Mouse (Mus musculus) cerebellum, adult 11 months (tissue): ENCODE data around the gene Prlh.

Source experiments
- DNase-seq: peaks from one replicate; pipeline ENCODE4 v3.0.0; 2022

The Prlh gene

GRCm38 (mm10) chr1:90956245-90957096, 3.6 kb downstream of the Prlh start:
- peak; percentile 39 for DNase-seq

GRCm38 (mm10) chr1:90962526-90962925, 9.6 kb downstream of the Prlh start:
- no peak for DNase-seq

GRCm38 (mm10) chr1:90962994-90963393, 10.1 kb downstream of the Prlh start:
- no peak for DNase-seq

DNA sequence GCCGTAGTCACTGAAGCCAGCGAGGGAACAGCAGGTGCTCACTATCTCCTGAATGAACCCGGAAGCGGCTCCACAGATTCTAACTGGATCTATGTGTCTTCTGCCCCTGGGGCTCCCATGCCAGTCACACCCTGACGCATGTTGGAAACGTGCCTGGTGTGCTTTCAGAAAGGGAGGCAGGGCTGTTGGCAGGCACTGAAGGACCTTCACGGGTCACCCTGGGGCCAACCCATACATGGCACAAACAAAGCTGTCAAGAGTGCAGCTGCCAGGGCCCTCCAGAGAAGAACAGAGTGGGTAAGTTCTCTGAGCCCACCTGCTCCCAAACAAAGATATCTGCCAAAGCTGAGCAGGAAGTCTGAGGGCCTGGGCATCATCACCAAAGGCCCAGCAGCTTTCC, 14.7 kb downstream of the Prlh start:
- no peak for DNase-seq

- DNase-seq = no peak
Observed at GRCm38 (mm10) chr1:90968649-90969048, 15.7 kb downstream of the Prlh start.

- no peak for DNase-seq
Observed at GRCm38 (mm10) chr1:90969347-90969784, 16.5 kb downstream of the Prlh start, which contains the start of gene Rab17. Gene Rab17 (minus strand): TSS chr1:90969661.

- no peak for DNase-seq
Observed at GRCm38 (mm10) chr1:90969881-90970390, 17.0 kb downstream of the Prlh start.

- peak; percentile 81 for DNase-seq
Observed at GRCm38 (mm10) chr1:90972911-90973573, 20.1 kb downstream of the Prlh start.

DNA sequence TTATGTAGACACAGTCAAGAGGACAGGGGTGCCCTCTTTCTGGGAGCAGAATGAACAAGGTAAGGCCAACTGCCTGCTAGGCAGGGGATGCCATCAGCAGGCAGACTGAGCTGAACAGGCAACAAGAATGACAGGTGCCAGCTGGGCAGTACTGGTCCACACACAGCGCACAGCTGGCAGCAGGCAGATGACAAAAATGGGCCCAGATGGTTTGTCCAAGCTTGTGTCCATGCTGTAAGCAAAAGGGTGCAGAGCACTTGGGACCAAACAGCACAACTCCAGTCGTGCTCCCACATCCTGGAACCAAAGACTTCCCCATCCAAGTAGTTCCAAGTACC, 20.6 kb downstream of the Prlh start:
- DNase-seq = no peak

GRCm38 (mm10) chr1:90974906-90975649, 22.2 kb downstream of the Prlh start:
- DNase-seq = peak; percentile 9

GRCm38 (mm10) chr1:90975960-90976359, 23.1 kb downstream of the Prlh start:
- no peak for DNase-seq

- no peak for DNase-seq
Observed at GRCm38 (mm10) chr1:90980638-90981330, 27.9 kb downstream of the Prlh start.

GRCm38 (mm10) chr1:90981346-90981745, 28.4 kb downstream of the Prlh start:
- no peak for DNase-seq

DNA sequence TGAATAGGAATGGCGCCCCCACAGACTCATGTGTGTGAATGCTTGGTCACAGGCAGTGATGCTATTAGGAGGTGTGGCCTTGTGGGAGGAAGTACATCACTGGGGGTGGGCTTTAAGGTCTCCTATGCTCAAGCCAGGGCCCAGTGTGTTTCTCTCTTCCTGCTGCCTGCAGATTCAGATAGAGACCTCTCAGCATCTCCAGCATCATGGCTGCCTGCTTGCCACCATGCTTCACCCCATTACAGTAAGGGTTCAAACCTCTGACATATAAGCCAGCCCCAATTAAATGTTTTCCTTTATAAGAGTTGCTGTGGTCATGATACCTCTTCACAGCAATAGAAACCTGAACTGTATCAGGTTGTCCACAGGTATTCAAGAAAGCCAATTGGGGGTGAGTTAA, 43.0 kb downstream of the Prlh start:
- no peak for DNase-seq

GRCm38 (mm10) chr1:90997136-90997535, 44.2 kb downstream of the Prlh start:
- DNase-seq = no peak

- no peak for DNase-seq
Observed at GRCm38 (mm10) chr1:90997641-90998040, 44.7 kb downstream of the Prlh start.

DNA sequence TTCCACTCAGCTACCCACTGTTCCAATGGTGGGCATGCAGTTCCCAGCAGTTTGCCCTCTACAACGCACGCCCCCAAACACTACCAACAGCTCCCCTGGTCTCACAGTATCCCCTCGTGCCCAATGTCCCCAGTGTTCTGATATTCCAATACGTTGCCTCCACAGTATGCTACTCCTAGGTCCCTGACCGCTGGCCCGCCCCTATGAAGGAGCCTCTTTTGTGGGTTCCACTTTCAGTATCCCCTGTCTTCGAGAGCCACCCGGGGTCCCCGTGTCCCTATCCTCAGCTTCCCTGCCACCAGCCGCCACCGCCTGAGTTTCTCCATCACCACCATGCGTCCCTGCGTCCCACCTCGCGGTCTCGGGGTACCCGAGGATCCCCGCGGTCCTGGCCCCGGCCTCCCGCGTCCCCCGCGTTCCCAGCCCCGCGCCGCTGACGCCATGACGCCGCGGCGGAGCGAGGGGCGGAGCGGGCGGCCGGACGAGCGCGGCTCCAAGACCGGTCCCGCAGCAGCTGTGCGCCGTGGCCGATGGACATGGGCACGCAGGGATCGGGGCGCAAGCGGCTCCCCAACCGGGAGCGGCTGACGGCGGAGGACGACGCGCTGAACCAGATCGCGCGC, 45.5 kb downstream of the Prlh start, which contains the start of gene Lrrfip1:
Gene Lrrfip1 (plus strand): TSS at position 470 of the 623 bp plus-strand sequence.
- DNase-seq = peak; percentile 19

DNA sequence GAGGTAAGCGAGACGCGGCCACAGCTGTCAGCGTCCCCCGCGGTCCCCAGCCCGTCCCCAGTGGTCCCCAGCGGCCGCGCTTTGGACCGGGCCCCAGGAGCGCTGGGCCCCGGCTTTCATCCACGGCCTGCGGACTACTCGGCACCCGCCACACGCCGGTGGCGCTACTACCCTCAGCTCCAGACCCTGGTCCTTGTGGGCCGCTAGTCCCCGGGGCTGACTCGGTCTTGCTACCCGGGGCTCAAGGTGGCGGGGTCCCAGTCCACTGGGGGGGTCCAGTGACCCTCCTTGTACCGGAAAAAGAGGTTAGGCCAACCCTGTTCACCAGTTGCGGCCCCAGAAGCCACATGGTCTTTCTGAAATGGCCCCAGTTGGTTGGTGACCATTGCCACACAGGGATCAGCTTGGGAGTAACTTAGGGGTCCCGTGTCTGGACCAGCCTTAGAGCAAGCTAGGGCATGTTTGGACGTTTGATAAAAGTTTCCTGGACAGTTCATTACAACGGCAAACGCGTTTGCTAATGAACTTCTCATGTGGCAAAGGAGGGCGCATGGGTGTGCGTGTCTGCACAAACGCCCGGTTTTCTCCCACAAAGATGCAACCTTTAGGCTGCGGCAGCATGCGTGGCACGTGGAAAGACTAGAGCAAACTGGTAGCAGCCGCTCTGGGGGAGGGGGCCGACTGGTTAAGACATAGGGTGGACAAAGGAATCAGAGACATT, 46.1 kb downstream of the Prlh start:
- DNase-seq = no peak

DNA sequence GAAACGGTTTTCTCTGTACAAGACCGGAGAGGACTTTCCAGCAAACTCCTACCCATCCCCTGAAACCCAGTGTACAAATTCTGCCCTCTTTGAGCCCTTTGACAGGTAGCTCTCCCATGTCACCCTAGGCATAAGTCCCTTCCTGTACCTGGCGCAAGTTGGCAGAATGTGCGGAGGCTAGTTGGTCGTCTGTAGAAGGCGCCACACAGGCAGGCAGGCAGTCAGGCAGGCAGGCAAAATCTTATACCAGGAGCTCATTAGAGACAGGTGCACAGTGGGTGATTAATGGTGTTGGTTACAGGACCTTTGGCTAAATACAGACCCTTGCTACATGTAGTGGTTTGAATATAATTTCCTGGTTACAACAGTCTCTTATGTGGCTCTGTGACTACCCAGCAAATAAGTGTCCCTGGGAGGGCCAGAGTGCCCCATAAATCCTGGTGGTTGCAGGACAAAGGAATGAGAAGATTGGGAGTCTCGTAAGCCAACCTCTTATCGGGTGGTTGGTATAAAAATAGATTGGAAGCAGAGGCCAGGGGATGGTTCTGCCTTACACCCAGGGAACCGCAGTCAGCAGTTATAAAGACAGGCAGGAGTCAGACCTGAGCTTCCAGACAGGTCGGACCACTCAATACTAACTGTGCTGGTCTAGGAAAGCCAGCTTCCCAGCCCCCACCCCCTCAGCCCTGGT, 47.1 kb downstream of the Prlh start:
- DNase-seq = no peak

DNA sequence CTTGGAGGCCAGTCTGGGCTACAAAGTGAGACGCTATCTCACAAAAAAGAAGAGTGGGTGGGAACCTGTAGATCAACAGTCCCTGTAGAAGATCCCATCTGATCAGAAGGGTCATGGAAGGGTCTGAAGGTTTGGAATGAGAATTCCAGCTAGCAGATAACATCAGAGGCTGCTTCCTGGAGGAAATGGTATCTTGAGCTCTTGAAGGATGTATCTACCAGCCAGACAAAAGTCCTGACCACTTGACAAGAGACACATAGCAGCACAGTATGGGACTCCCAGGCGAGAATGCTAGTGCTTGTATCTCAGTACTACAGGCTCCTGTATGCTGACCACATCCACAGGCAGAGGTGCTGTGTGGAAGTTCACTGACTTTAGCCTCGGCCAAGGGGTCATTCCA, 48.2 kb downstream of the Prlh start:
- no peak for DNase-seq
